Mouse (Mus musculus): ENCODE measurements around the gene Higd1a. TPM values are rescaled to one million over a fixed set of nuclear protein-coding genes. Genes with fewer than 3 reads are reported as not detected.
A peak's percentile ranks its signal among the peaks of the same experiment; 100 is the strongest.

The Higd1a gene
- polyA plus RNA-seq, 1 experiment from 2014 or later = 168 TPM

GRCm38 (mm10) chr9:121873578-121873977 lies 15.4 kb upstream of the Higd1a start:
- Histone ChIP-seq H3K4me1 (no peaks in the 10 kb centered on the region), H3K36me3 (no peaks in the 10 kb centered on the region), H3K27ac (no peak overlapping the region), H3K4me2 (no peak overlapping the region), H3K27me3 (no peaks in the 10 kb centered on the region), H3K4me3 (no peak overlapping the region), H3K9me3 (no peaks in the 10 kb centered on the region), H3K9ac (no peak overlapping the region)
- no peak for ATAC-seq (ENCODE audit: insufficient number of reproducible peaks, insufficient read depth, low FRiP score, low TSS enrichment, low read depth)

GRCm38 (mm10) chr9:121872062-121872683 lies 14.0 kb upstream of the Higd1a start:
- no peaks in the 10 kb centered on the region for H3K9me3 ChIP-seq
- H3K4me2 ChIP-seq = no peak overlapping the region
- H3K4me3 ChIP-seq = no peak overlapping the region
- no peak for ATAC-seq (ENCODE audit: insufficient number of reproducible peaks, insufficient read depth, low FRiP score, low TSS enrichment, low read depth)
- no peaks in the 10 kb centered on the region for H3K36me3 ChIP-seq
- no peaks in the 10 kb centered on the region for H3K4me1 ChIP-seq
- 83% methylated on average over 2 of the region's 2 CpGs for WGBS
- no peak overlapping the region for H3K9ac ChIP-seq
- no peak overlapping the region for H3K27ac ChIP-seq
- H3K27me3 ChIP-seq = no peaks in the 10 kb centered on the region

- H3K9ac ChIP-seq = no peak overlapping the region
- ATAC-seq (ENCODE audit: insufficient number of reproducible peaks, insufficient read depth, low FRiP score, low TSS enrichment, low read depth) = no peak
Observed at GRCm38 (mm10) chr9:121869973-121870515, 11.9 kb upstream of the Higd1a start.

GRCm38 (mm10) chr9:121869432-121869831 lies 11.3 kb upstream of the Higd1a start:
- H3K27ac ChIP-seq = no peak overlapping the region
- no peaks in the 10 kb centered on the region for H3K36me3 ChIP-seq
- H3K27me3 ChIP-seq = no peaks in the 10 kb centered on the region
- no peak overlapping the region for H3K4me3 ChIP-seq
- no peak overlapping the region for H3K9ac ChIP-seq
- H3K4me2 ChIP-seq = no peak overlapping the region
- no peak for ATAC-seq (ENCODE audit: insufficient number of reproducible peaks, insufficient read depth, low FRiP score, low TSS enrichment, low read depth)
- no peaks in the 10 kb centered on the region for H3K9me3 ChIP-seq
- no peaks in the 10 kb centered on the region for H3K4me1 ChIP-seq
- 80% methylated on average over 5 of the region's 5 CpGs for WGBS

More at GRCm38 (mm10) chr9:121869973-121870515, 11.9 kb upstream of the Higd1a start:
- Histone ChIP-seq H3K36me3 (no peaks in the 10 kb centered on the region), H3K9me3 (no peaks in the 10 kb centered on the region), H3K4me3 (no peak overlapping the region), H3K4me1 (no peaks in the 10 kb centered on the region), H3K27ac (no peak overlapping the region), H3K27me3 (no peaks in the 10 kb centered on the region), H3K4me2 (no peak overlapping the region)
- 52% methylated on average over 4 of the region's 4 CpGs for WGBS

- H3K27me3 ChIP-seq = no peaks in the 10 kb centered on the region
- no peaks in the 10 kb centered on the region for H3K4me1 ChIP-seq
- no peak overlapping the region for H3K27ac ChIP-seq
- no peak overlapping the region for H3K9ac ChIP-seq
- 85% methylated on average over 6 of the region's 6 CpGs for WGBS
- H3K4me2 ChIP-seq = no peak overlapping the region
- ATAC-seq (ENCODE audit: insufficient number of reproducible peaks, insufficient read depth, low FRiP score, low TSS enrichment, low read depth) = no peak
- H3K9me3 ChIP-seq = no peaks in the 10 kb centered on the region
- H3K4me3 ChIP-seq = no peak overlapping the region
- H3K36me3 ChIP-seq = no peaks in the 10 kb centered on the region
Observed at GRCm38 (mm10) chr9:121868236-121868635, 10.1 kb upstream of the Higd1a start.

- H3K4me3 ChIP-seq = no peak overlapping the region
- no peak overlapping the region for H3K9ac ChIP-seq
- no peaks in the 10 kb centered on the region for H3K27me3 ChIP-seq
- no peak for ATAC-seq (ENCODE audit: insufficient number of reproducible peaks, insufficient read depth, low FRiP score, low TSS enrichment, low read depth)
- no peaks in the 10 kb centered on the region for H3K9me3 ChIP-seq
- no peaks in the 10 kb centered on the region for H3K4me1 ChIP-seq
- H3K4me2 ChIP-seq = no peak overlapping the region
- WGBS = 90% methylated on average over 6 of the region's 6 CpGs
- H3K36me3 ChIP-seq = no peaks in the 10 kb centered on the region
- H3K27ac ChIP-seq = no peak overlapping the region
Observed at GRCm38 (mm10) chr9:121867632-121868031, 9.5 kb upstream of the Higd1a start.

GRCm38 (mm10) chr9:121865425-121866008 lies 7.4 kb upstream of the Higd1a start:
- H3K9ac ChIP-seq = no peak overlapping the region
- no peak overlapping the region for H3K4me3 ChIP-seq
- H3K4me2 ChIP-seq = no peak overlapping the region
- H3K27me3 ChIP-seq = no peaks in the 10 kb centered on the region
- H3K9me3 ChIP-seq = no peaks in the 10 kb centered on the region
- WGBS = 43% methylated on average over 3 of the region's 3 CpGs
- H3K36me3 ChIP-seq = no peaks in the 10 kb centered on the region
- ATAC-seq (ENCODE audit: insufficient number of reproducible peaks, insufficient read depth, low FRiP score, low TSS enrichment, low read depth) = no peak
- no peaks in the 10 kb centered on the region for H3K4me1 ChIP-seq
- H3K27ac ChIP-seq = no peak overlapping the region

GRCm38 (mm10) chr9:121864837-121865236 lies 6.7 kb upstream of the Higd1a start:
- ATAC-seq (ENCODE audit: insufficient number of reproducible peaks, insufficient read depth, low FRiP score, low TSS enrichment, low read depth) = no peak

GRCm38 (mm10) chr9:121860921-121861320 lies 2.8 kb upstream of the Higd1a start:
- Histone ChIP-seq H3K9ac (no peak overlapping the region), H3K27ac (no peak overlapping the region), H3K9me3 (no peaks in the 10 kb centered on the region), H3K36me3 (no peaks in the 10 kb centered on the region), H3K4me1 (peaks cover 12% of the 10 kb centered on the region), H3K4me3 (no peak overlapping the region), H3K27me3 (no peaks in the 10 kb centered on the region), H3K4me2 (no peak overlapping the region)
- no peak for ATAC-seq (ENCODE audit: insufficient number of reproducible peaks, insufficient read depth, low FRiP score, low TSS enrichment, low read depth)
- WGBS = 84% methylated on average over 2 of the region's 2 CpGs

More at GRCm38 (mm10) chr9:121864837-121865236, 6.7 kb upstream of the Higd1a start:
- Histone ChIP-seq H3K4me3 (no peak overlapping the region), H3K36me3 (no peaks in the 10 kb centered on the region), H3K27me3 (no peaks in the 10 kb centered on the region), H3K9me3 (no peaks in the 10 kb centered on the region), H3K4me2 (no peak overlapping the region), H3K9ac (no peak overlapping the region), H3K27ac (no peak overlapping the region), H3K4me1 (no peaks in the 10 kb centered on the region)
- WGBS = 60% methylated on average over 4 of the region's 4 CpGs

- Histone ChIP-seq H3K4me1 (peaks cover 12% of the 10 kb centered on the region), H3K9ac (no peak overlapping the region), H3K27ac (no peak overlapping the region), H3K36me3 (0 out of 2 replicates have a peak, but pooled peaks cover 4% of the 10 kb centered on the region), H3K4me3 (no peak overlapping the region), H3K9me3 (no peaks in the 10 kb centered on the region), H3K4me2 (no peak overlapping the region), H3K27me3 (no peaks in the 10 kb centered on the region)
- 93% methylated on average over 2 of the region's 2 CpGs for WGBS
- no peak for ATAC-seq (ENCODE audit: insufficient number of reproducible peaks, insufficient read depth, low FRiP score, low TSS enrichment, low read depth)
Observed at GRCm38 (mm10) chr9:121859345-121859744, 1.2 kb upstream of the Higd1a start.

GRCm38 (mm10) chr9:121857474-121858152 lies 549 bp downstream of the Higd1a start:
- Histone ChIP-seq H3K27ac (peak overlapping the region; percentile 96), H3K9me3 (no peaks in the 10 kb centered on the region), H3K4me2 (peak overlapping the region; percentile 89), H3K36me3 (0 out of 2 replicates have a peak, but pooled peaks cover 4% of the 10 kb centered on the region), H3K4me3 (peak overlapping the region; percentile 89), H3K27me3 (no peaks in the 10 kb centered on the region), H3K9ac (peak overlapping the region; percentile 90), H3K4me1 (peaks cover 12% of the 10 kb centered on the region)
- peak; percentile 98 for ATAC-seq (ENCODE audit: insufficient number of reproducible peaks, insufficient read depth, low FRiP score, low TSS enrichment, low read depth)
- under 1% methylated on average over 70 of the region's 70 CpGs for WGBS

All from embryonic facial prominence, embryonic 13.5 days (tissue).